Mouse (Mus musculus) forebrain, embryonic 14.5 days (tissue): Measurements from ENCODE around the gene Pcca. TPM values are rescaled to one million over a fixed set of nuclear protein-coding genes. Genes with fewer than 3 reads are reported as not detected.

Experiments used
- ATAC-seq: fragments of 200-750 bp; cut with Nextera tagmentation; 2 replicates; pipeline ENCODE4 v1.8.0; 2017; ENCODE audit warnings: mild to moderate bottlenecking, moderate library complexity
- DNase-seq: peaks from one replicate; pipeline ENCODE4 v3.0.0-alpha.2; 2015; ENCODE audit warnings: low spot score
- H3K27ac ChIP-seq: fragments of 300-500 bp; sonication (generic); 2 replicates; pipeline ENCODE4 v1.5.1; 2014; ENCODE audit warnings: low read depth, mild to moderate bottlenecking, control low read depth, low read length, moderate library complexity
- H3K27me3 ChIP-seq: fragments of 300-500 bp; sonication (generic); replicated peaks from 2 replicates; pipeline ENCODE4 v1.6.1; 2014; ENCODE audit warnings: low read length, control low read depth, mixed read lengths; ENCODE audit not compliant: control insufficient read depth, insufficient read depth
- H3K36me3 ChIP-seq: fragments of 300-500 bp; sonication (generic); 2 replicates; pipeline ENCODE4 v1.6.1; 2014; ENCODE audit warnings: low read length, control low read depth; ENCODE audit not compliant: control insufficient read depth, insufficient read depth
- H3K4me1 ChIP-seq: fragments of 300-500 bp; sonication (generic); 2 replicates; pipeline ENCODE4 v1.6.1; 2014; ENCODE audit warnings: antibody characterized with exemption, low read length, control low read depth; ENCODE audit not compliant: control insufficient read depth, insufficient read depth
- H3K4me2 ChIP-seq: fragments of 300-500 bp; sonication (generic); 2 replicates; pipeline ENCODE4 v1.6.1; 2014; ENCODE audit warnings: mild to moderate bottlenecking, control low read depth, low read length
- H3K4me3 ChIP-seq: fragments of 300-500 bp; sonication (generic); 2 replicates; pipeline ENCODE4 v1.5.1; 2014; ENCODE audit warnings: low read depth, low read length, control low read depth
- H3K9ac ChIP-seq: fragments of 300-500 bp; sonication (generic); 2 replicates; pipeline ENCODE4 v1.6.1; 2014; ENCODE audit warnings: mild to moderate bottlenecking, low read length, control low read depth, moderate library complexity
- H3K9me3 ChIP-seq: fragments of 300-500 bp; sonication (generic); replicated peaks from 2 replicates; pipeline ENCODE4 v1.6.1; 2016; ENCODE audit warnings: low read length, control low read depth, mixed read lengths; ENCODE audit not compliant: control insufficient read depth
- WGBS: fragments of 180-500 bp; shearing (Covaris S2); extraction: QIAGEN DNeasy Blood & Tissue Kit; methylation state at CpG from one replicate; pipeline ENCODE4 v1.1.7; 2014; 5-methylcytosine and 5-hydroxymethylcytosine counted together
- polyA plus RNA-seq: library from polyadenylated mRNA; unstranded; fragments of >200 nt; fragmentation: Nextera tagmentation; extraction: Ambion mirVana; gene quantifications from 2 replicates; pipeline ENCODE4 v1.2.1, GENCODE M21; 2014

Pcca gene
- polyA plus RNA-seq, 1 experiment from 2014 or later: 25.0 TPM

DNA sequence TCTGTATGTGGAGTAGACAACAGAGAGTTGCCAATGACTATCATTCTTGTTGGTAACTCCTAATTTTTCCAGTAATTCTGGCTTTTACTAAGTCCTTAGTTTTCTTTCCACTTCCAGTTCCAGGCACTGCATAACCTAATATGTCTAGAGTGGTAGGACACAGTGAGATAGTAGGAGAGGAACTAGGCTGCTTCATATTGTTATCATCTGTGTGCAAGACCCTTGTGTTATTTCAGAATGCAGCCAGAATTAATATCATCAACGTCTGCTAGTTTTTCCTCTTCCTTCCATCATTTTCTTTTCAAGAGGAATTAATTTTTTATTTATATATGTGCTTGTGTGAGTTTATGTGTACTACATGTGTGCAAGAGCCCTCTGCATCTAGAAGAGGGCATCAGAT is 114.1 kb downstream of the Pcca start:
- Histone ChIP-seq H3K27me3 (no peaks in the 10 kb centered on the region), H3K27ac (no peak overlapping the region), H3K4me2 (no peak overlapping the region), H3K36me3 (no peaks in the 10 kb centered on the region), H3K4me3 (no peak overlapping the region), H3K9ac (no peak overlapping the region), H3K9me3 (no peaks in the 10 kb centered on the region), H3K4me1 (no peaks in the 10 kb centered on the region)
- ATAC-seq (no peak), DNase-seq (no peak)
- WGBS: 92% methylated on average over 1 of the region's 1 CpGs

DNA sequence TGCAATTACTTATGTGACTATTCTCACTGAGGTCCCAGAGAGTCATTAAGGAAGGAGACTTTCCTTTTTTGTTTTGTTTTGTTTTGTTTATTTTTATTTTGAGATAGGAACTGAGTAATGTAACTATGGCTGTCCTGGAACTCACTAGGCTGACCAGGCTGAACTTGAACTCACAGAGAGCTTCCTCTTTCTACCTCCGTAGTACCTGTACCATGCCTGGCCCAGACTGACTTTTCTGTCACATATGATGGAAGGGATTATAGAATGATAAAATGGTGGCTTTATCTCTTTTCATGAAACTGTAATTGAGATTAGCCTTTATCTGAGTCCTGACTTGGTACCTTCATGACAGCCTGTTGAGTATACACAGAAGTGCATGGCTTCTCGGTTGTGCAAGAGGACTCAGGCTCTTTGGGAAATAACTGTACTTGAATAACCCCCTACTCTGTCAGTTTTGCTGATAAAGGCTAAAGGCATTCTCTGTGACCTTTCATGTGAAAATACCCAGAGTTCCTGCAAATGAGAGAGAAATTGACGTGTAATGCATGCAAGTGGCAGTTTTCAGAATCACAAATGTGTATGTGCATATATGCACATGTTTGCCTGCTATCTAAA is 115.3 kb downstream of the Pcca start:
- Histone ChIP-seq H3K4me3 (no peak overlapping the region), H3K27me3 (no peaks in the 10 kb centered on the region), H3K27ac (no peak overlapping the region), H3K4me2 (no peak overlapping the region), H3K36me3 (no peaks in the 10 kb centered on the region), H3K9me3 (no peaks in the 10 kb centered on the region), H3K9ac (no peak overlapping the region), H3K4me1 (no peaks in the 10 kb centered on the region)
- no peak for ATAC-seq
- WGBS: 74% methylated on average over 3 of the region's 3 CpGs
- no peak for DNase-seq

DNA sequence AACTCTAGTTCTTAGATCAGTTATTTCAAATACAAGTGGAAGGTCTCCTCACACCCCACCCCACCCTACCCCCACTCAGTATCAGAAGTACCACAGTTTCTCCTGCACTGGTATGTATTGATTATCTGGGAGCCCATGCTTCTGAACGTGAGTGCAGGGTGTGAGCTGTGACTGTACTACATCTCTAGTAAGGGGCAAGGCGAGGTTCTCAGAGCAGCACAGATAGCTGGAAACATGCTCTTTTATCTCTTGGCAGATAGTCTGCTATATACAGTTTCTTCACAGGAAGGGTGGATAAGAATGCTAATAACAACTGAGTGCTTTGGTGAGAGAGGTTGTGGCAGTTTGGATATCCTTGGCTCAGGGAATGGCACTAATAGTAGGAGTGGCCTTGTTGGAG is 117.6 kb downstream of the Pcca start:
- Histone ChIP-seq H3K4me2 (no peak overlapping the region), H3K4me1 (no peaks in the 10 kb centered on the region), H3K36me3 (no peaks in the 10 kb centered on the region), H3K9me3 (no peaks in the 10 kb centered on the region), H3K4me3 (no peak overlapping the region), H3K27ac (no peak overlapping the region), H3K9ac (no peak overlapping the region), H3K27me3 (no peaks in the 10 kb centered on the region)
- no peak for DNase-seq
- 95% methylated on average over 2 of the region's 2 CpGs for WGBS
- ATAC-seq: no peak

DNA sequence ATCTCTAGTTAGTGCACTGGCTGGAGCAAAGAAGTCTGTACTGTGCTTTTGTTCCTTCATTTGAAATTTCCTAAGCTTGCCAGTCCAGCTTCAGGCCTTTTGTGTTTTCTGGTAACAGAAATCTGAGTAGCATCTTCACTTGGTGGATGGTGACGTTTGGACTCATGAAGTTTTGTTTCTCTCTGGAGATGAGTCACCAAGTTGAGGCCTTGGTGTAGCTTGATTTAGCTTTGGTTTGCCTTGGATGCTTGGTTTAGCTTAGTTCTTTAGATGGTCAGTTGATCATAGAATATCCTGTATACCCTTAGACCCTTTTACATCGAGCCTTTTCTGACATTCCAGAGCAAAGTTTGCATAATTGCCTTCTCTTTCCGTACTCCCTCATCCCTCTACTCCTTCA is 141.5 kb downstream of the Pcca start:
- H3K36me3 ChIP-seq: no peaks in the 10 kb centered on the region

DNA sequence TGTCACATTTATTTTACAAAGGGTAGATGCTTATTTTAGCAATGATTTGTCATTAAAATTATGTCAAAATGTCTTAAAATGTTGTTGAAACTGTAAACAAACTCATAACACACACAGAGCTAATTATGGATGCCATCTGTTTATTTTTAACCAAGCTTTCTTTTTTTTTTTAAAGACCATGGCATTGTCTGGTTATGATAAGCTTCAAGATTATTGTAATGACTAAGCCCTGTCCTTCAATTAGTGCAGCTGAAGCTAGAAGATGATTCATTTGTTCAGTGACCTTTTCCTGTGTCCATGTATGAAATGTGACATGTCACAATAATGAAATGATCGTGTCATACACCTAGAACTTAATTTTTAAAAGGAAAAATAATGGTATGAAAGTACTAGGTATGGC is 149.5 kb downstream of the Pcca start:
- no peaks in the 10 kb centered on the region for H3K9me3 ChIP-seq
- H3K27ac ChIP-seq: no peak overlapping the region
- peaks cover 3% of the 10 kb centered on the region; the same call in 1 of the 2 replicates for H3K4me1 ChIP-seq
- ATAC-seq (no peak), DNase-seq (peak; percentile 14)
- no peak overlapping the region for H3K4me3 ChIP-seq
- WGBS: 88% methylated on average over 1 of the region's 1 CpGs
- H3K36me3 ChIP-seq: no peaks in the 10 kb centered on the region
- H3K27me3 ChIP-seq: no peaks in the 10 kb centered on the region
- no peak overlapping the region for H3K9ac ChIP-seq
- H3K4me2 ChIP-seq: no peak overlapping the region

More for the DNA sequence above, 141.5 kb downstream of the Pcca start:
- DNase-seq (no peak), ATAC-seq (no peak)
- H3K4me1 ChIP-seq: no peaks in the 10 kb centered on the region
- 87% methylated on average over 3 of the region's 3 CpGs for WGBS
- H3K4me2 ChIP-seq: no peak overlapping the region
- H3K4me3 ChIP-seq: no peak overlapping the region
- no peaks in the 10 kb centered on the region for H3K27me3 ChIP-seq
- H3K9ac ChIP-seq: no peak overlapping the region
- H3K27ac ChIP-seq: no peak overlapping the region
- H3K9me3 ChIP-seq: no peaks in the 10 kb centered on the region

DNA sequence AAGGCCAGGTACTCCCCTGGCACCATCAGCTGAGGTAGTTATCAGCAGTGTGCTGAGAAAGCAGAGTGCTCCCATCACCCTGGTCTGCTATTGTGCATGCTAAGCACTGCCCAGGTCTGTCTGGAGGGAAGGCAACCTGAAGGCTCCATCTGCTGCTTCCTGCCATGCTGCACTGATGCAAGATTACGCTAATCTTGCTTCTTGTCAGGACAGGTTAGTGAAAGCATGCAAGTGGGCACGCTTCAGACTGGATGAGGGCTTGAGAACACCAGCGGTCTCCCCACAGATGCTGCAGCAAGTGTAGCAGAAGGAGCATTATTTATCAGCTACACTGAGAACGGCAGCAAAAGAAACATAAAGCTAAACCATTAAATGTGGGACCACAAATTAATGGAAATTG is 150.1 kb downstream of the Pcca start:
- WGBS: 65% methylated on average over 4 of the region's 4 CpGs
- ATAC-seq: peak; percentile 46; the same call in 1 of the 2 replicates
- H3K27ac ChIP-seq: no peak overlapping the region

DNA sequence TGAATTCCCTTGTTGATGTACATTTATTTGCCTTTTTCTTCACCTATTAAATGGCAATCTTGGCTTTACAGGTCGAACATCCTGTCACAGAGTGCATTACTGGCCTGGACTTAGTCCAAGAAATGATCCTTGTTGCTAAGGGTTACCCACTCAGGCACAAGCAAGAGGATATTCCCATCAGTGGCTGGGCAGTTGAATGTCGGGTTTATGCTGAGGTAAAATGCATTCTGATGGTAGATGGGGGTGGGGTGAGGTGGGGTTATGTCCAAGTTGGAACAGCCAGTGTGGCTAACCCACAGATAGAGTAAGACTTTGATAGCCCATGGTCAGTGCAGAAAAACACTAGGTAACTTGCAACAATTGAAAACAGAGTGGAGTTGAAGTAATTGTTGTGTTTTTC is 150.7 kb downstream of the Pcca start:
- peak; percentile 37 for DNase-seq

More for the DNA sequence above, 150.1 kb downstream of the Pcca start:
- H3K9me3 ChIP-seq: no peaks in the 10 kb centered on the region
- H3K27me3 ChIP-seq: no peaks in the 10 kb centered on the region
- H3K4me1 ChIP-seq: peaks cover 3% of the 10 kb centered on the region; the same call in 1 of the 2 replicates
- DNase-seq: no peak
- no peaks in the 10 kb centered on the region for H3K36me3 ChIP-seq
- H3K4me3 ChIP-seq: no peak overlapping the region
- no peak overlapping the region for H3K4me2 ChIP-seq
- H3K9ac ChIP-seq: no peak overlapping the region

DNA sequence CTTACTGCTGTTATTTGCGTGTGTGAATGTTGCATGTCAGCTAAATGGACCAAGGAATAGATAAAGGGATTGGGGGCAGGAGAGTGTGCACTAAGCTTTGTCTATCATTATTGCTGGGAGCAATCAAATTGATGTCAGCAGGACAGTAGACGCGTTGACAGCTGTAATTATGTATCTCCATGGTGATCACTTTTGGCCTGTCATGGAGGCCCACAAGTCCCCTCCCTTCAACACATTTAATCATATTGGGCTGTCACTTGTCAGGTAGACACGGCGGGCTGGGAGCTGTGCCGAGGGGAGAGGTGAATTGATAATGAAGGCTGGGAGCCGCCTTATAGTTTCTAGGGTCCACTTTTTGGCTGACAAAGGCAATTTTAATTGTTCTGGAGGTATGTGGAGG is 153.3 kb downstream of the Pcca start:
- Histone ChIP-seq H3K27ac (no peak overlapping the region), H3K36me3 (no peaks in the 10 kb centered on the region), H3K27me3 (no peaks in the 10 kb centered on the region), H3K4me2 (no peak overlapping the region), H3K4me1 (peaks cover 3% of the 10 kb centered on the region; the same call in 1 of the 2 replicates), H3K9me3 (no peaks in the 10 kb centered on the region), H3K4me3 (no peak overlapping the region), H3K9ac (no peak overlapping the region)
- 57% methylated on average over 7 of the region's 7 CpGs for WGBS
- ATAC-seq: no peak
- peak; percentile 13 for DNase-seq

More for the DNA sequence above, 150.7 kb downstream of the Pcca start:
- Histone ChIP-seq H3K36me3 (no peaks in the 10 kb centered on the region), H3K4me3 (no peak overlapping the region), H3K4me1 (peaks cover 3% of the 10 kb centered on the region; the same call in 1 of the 2 replicates), H3K4me2 (no peak overlapping the region), H3K27ac (no peak overlapping the region), H3K27me3 (no peaks in the 10 kb centered on the region), H3K9ac (no peak overlapping the region), H3K9me3 (no peaks in the 10 kb centered on the region)
- ATAC-seq: no peak
- 21% methylated on average over 2 of the region's 2 CpGs for WGBS

DNA sequence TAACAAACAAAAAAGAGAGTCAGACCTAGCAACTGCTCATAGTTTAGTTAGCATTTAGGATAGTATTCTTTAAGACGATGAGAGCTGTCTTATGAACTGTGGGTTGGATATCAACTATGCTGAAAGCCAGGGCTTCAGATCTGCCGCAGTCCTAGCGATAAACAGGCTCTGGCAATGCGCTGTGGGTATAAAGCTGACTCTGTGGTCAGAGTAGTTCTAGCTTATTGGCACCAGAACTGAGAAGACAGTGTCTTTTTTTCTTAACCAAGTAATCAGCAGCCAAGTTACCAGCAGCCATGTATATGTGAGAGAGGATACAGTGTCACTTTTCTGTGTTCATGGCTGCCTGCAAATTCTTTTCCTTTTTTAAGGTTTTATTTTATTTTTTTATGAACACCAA is 154.3 kb downstream of the Pcca start:
- Histone ChIP-seq H3K4me1 (peaks cover 3% of the 10 kb centered on the region; the same call in 1 of the 2 replicates), H3K4me3 (no peak overlapping the region), H3K27me3 (no peaks in the 10 kb centered on the region), H3K9me3 (no peaks in the 10 kb centered on the region), H3K9ac (no peak overlapping the region), H3K27ac (no peak overlapping the region), H3K36me3 (no peaks in the 10 kb centered on the region), H3K4me2 (no peak overlapping the region)
- ATAC-seq (no peak), DNase-seq (no peak)
- WGBS: 93% methylated on average over 4 of the region's 4 CpGs
